Mouse (Mus musculus): ENCODE data around the gene Gm28047.

- TF ChIP-seq CTCF (IDR thresholded peaks at IDR 0.05; ENCODE audit: low read depth, low read length) (no peak), POLR2A (IDR thresholded peaks at IDR 0.05; ENCODE audit: insufficient read depth, low read length) (no peak), EP300 (IDR thresholded peaks at IDR 0.05; ENCODE audit: insufficient read depth, low read depth, low read length) (no peak)
These were observed 39.4 kb downstream of the Gm28047 start for GRCm38 (mm10) chr15:102585501-102585900.
